Mouse (Mus musculus) left cerebral cortex, adult 2 months (tissue): ENCODE data around the gene Scn4a. TPM values are rescaled to one million over a fixed set of nuclear protein-coding genes. Genes with fewer than 3 reads are reported as not detected.
"Not testable (repeated sequence)": the region's sequence is repeated elsewhere in the genome, so short reads cannot be mapped to it uniquely, and the experiment has no call there.

Source experiments
- DNase-seq, 2 experiments: peaks; one replicate each; pipeline ENCODE4 v3.0.0; 2021 to 2022; ENCODE audit warnings: low spot score in 2 of 2, mixed read lengths in 1 of 2; ENCODE audit errors: extremely low spot score in 1 of 2
- H3K27ac ChIP-seq: fragments of 200-600 bp; 2 replicates; pipeline ENCODE4 v1.8.1; 2022
- H3K4me3 ChIP-seq: fragments of 200-600 bp; 2 replicates; pipeline ENCODE4 v1.8.1; 2022
- CTCF ChIP-seq: fragments of 200-600 bp; IDR thresholded peaks from 2 replicates; pipeline ENCODE4 v1.8.1; 2022; ENCODE audit warnings: antibody characterized with exemption, mild to moderate bottlenecking, moderate library complexity
- intact Hi-C: fragments of 180-260 bp; cut with DNase I; formaldehyde crosslinking; loops from one replicate; pipeline ENCODE4 v1.15.1; 2025
- total RNA-seq, 2 experiments: library from RNA; stranded (reverse); gene quantifications; 2 replicates each; pipeline ENCODE4 v1.2.3; 2021

Gene Scn4a
- total RNA-seq, 2 experiments from 2014 or later: not detected

GRCm38 (mm10) chr11:106354181-106354580 lies 1.1 kb upstream of the Scn4a start:
- DNase-seq: no peak
- Histone ChIP-seq H3K27ac (no peak overlapping the region), H3K4me3 (no peak overlapping the region)
- no peak for TF ChIP-seq CTCF
- intact Hi-C loops: no loop called here

GRCm38 (mm10) chr11:106351941-106352340 lies 1.1 kb downstream of the Scn4a start:
- H3K27ac ChIP-seq: no peak overlapping the region
- TF ChIP-seq CTCF: no peak
- intact Hi-C loops: no loop called here
- no peak overlapping the region for H3K4me3 ChIP-seq
- no peak for DNase-seq

- no peak overlapping the region for H3K4me3 ChIP-seq
- intact Hi-C loops: no loop called here
- no peak for TF ChIP-seq CTCF
- no peak for DNase-seq
- no peak overlapping the region for H3K27ac ChIP-seq
Observed at GRCm38 (mm10) chr11:106351253-106351652, 1.8 kb downstream of the Scn4a start.

- TF ChIP-seq CTCF: no peak
- Histone ChIP-seq H3K27ac (no peak overlapping the region), H3K4me3 (no peak overlapping the region)
- intact Hi-C loops: no loop called here
- no peak for DNase-seq
Observed at GRCm38 (mm10) chr11:106350853-106351252, 2.2 kb downstream of the Scn4a start.

GRCm38 (mm10) chr11:106349772-106350171 lies 3.3 kb downstream of the Scn4a start:
- Histone ChIP-seq H3K4me3 (no peak overlapping the region), H3K27ac (no peak overlapping the region)
- TF ChIP-seq CTCF: no peak
- no peak for DNase-seq
- intact Hi-C loops: no loop called here

- Histone ChIP-seq H3K4me3 (no peak overlapping the region), H3K27ac (no peak overlapping the region)
- intact Hi-C loops: no loop called here
- no peak for TF ChIP-seq CTCF
- no peak for DNase-seq
Observed at GRCm38 (mm10) chr11:106344910-106345309, 8.2 kb downstream of the Scn4a start.

GRCm38 (mm10) chr11:106340990-106341520 lies 12.0 kb downstream of the Scn4a start:
- no peak for DNase-seq
- H3K4me3 ChIP-seq: no peak overlapping the region
- intact Hi-C loops: no loop called here
- no peak for TF ChIP-seq CTCF
- H3K27ac ChIP-seq: no peak overlapping the region

- intact Hi-C loops, H3K27ac ChIP-seq, H3K4me3 ChIP-seq, DNase-seq: not testable (repeated sequence)
Observed at GRCm38 (mm10) chr11:106339323-106339722, 13.8 kb downstream of the Scn4a start.

GRCm38 (mm10) chr11:106338870-106339269 lies 14.2 kb downstream of the Scn4a start:
- Histone ChIP-seq H3K4me3 (no peak overlapping the region), H3K27ac (no peak overlapping the region)
- DNase-seq: no peak
- no peak for TF ChIP-seq CTCF
- intact Hi-C loops: no loop called here

- no peak for TF ChIP-seq CTCF
- no peak overlapping the region for H3K27ac ChIP-seq
- intact Hi-C loops: no loop called here
Observed at GRCm38 (mm10) chr11:106338029-106338428, 15.1 kb downstream of the Scn4a start.

GRCm38 (mm10) chr11:106334066-106334465 lies 19.0 kb downstream of the Scn4a start:
- intact Hi-C loops: no loop called here
- Histone ChIP-seq H3K27ac (no peak overlapping the region), H3K4me3 (no peak overlapping the region)
- no peak for TF ChIP-seq CTCF
- DNase-seq: no peak

More at GRCm38 (mm10) chr11:106338029-106338428, 15.1 kb downstream of the Scn4a start:
- DNase-seq: no peak
- H3K4me3 ChIP-seq: no peak overlapping the region

- TF ChIP-seq CTCF: no peak
- Histone ChIP-seq H3K4me3 (no peak overlapping the region), H3K27ac (no peak overlapping the region)
- no peak for DNase-seq
- intact Hi-C loops: no loop called here
Observed at GRCm38 (mm10) chr11:106332458-106332857, 20.6 kb downstream of the Scn4a start.

- peak; percentile 46 for TF ChIP-seq CTCF
- Histone ChIP-seq H3K4me3 (no peak overlapping the region), H3K27ac (no peak overlapping the region)
- no peak for DNase-seq
- intact Hi-C loops: loop anchor here (2.0 to 10.0 kb wide), 3 partner anchors 61 to 295 kb away; partner anchors contain the start of genes Ftsj3 and Psmc5
Observed at GRCm38 (mm10) chr11:106329682-106330081, 23.4 kb downstream of the Scn4a start.
